Mouse (Mus musculus): ENCODE data around the gene Dusp8.

GRCm38 (mm10) chr7:142091848-142092247 lies 3.8 kb downstream of the Dusp8 start:
- TF ChIP-seq TCF12 (IDR thresholded peaks at IDR 0.05; ENCODE audit: low read depth, low read length) (no peak), USF1 (IDR thresholded peaks at IDR 0.05; ENCODE audit: low read depth, low read length) (no peak)

Data from CH12.LX (cell line).